Mouse (Mus musculus) CD4-positive, CD25-positive, alpha-beta regulatory T cell, adult 4 months (primary cell): Measurements from ENCODE around the gene Zfp78. TPM values are rescaled to one million over a fixed set of nuclear protein-coding genes. Genes with fewer than 3 reads are reported as not detected.
A peak's percentile ranks its signal among the peaks of the same experiment; 100 is the strongest.

Experiments used
- ATAC-seq: one replicate; pipeline ENCODE4 v1.8.0; 2017
- polyA plus RNA-seq, 2 experiments: library from polyadenylated mRNA; unstranded; fragments of 100-300 nt; shearing (Covaris generic); gene quantifications; one replicate each; pipeline ENCODE4 v1.2.1; 2017

The Zfp78 gene
- polyA plus RNA-seq, 2 experiments from 2014 or later: 4.0 to 5.1 TPM

DNA sequence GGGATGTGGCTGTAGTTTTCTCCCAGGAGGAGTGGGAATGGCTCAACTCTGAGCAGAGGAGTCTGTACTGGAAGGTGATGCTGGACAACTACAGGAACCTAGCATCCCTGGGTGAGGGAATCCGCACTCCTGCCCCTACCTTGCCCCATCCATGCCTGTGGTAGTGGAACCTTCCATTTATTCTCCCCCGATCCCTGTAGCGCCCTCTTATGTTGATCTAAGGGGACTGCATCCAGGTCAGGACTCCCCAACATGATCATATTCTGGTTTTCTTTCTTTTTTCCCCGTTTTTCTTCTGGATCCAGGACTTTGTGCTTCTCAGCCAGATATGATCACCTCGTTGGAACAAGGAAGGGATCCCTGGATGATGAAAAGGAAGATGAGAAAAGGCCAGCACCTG, 26.4 kb downstream of the Zfp78 start:
- ATAC-seq: no peak

DNA sequence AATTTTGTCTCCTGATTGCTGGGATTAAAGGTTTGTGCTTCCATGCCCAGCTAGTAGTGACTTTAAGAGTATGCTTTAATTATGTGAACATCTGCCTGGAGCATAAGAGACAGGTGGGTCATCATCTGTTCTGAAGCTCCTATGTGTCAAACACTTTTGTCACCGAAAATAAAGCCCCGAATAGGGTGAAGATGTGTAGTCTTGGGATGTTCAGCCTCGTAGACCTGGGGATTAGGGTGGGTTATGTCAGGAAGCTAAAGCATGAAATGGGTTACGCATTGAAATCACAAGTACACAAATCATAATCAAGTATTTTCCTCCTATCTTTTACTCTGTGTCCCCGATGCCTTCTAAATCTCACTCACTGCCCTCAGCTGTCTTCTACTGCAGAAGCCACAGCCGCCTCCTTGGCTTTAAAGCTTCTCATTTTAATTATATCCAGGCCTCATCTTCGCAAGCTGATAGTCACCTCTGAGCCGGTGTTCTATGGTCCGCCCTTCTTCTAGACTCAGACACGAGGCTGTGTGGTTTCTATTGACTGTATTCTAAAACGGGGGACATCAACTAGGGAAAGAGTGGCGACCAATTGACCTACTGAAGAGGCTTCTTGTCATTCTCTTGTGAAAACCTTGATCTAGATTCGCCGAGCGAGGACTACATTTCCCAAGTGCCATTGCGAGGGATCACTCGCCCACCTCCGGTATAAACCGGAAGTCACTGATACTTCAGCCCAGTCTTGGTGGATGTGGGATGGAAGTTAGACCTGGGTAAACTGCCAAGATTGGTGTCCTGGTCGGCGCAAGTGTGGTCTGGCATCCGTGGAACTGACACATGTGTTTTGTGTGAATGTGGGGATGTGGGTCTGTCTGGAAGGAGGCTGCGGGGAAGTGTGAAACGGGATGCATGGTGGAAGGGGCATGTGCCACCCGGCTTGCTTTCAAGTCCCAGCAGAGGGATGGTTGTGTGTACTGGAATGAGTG, 35.2 kb downstream of the Zfp78 start, which contains the start of gene Smim17:
TSS of gene Smim17 (plus strand) at position 720 of the 980 bp plus-strand sequence.
- ATAC-seq: peak; percentile 99

DNA sequence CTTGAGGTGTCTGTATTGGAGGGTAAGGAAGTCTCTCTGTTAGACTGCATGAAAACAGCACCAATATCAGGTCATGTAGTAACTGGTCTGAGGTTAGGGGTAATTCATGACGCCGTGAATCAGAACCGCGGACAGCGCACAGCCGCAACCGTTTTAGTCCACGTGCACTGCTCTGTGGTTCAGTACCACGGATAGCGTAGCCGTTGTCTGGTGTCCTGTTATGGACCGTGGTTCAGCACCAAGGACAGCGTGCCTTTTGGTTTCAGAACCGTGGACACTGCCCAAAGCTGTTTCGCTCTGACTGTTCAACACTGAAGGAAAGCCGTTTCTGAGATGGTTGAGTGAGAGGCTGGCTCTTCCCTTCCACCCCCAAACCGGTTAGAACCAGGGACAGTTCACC, 47.0 kb downstream of the Zfp78 start, which contains the start of gene Gm20715:
TSS of gene Gm20715 (plus strand) at position 235 of the 400 bp plus-strand sequence.
- peak; percentile 80 for ATAC-seq

DNA sequence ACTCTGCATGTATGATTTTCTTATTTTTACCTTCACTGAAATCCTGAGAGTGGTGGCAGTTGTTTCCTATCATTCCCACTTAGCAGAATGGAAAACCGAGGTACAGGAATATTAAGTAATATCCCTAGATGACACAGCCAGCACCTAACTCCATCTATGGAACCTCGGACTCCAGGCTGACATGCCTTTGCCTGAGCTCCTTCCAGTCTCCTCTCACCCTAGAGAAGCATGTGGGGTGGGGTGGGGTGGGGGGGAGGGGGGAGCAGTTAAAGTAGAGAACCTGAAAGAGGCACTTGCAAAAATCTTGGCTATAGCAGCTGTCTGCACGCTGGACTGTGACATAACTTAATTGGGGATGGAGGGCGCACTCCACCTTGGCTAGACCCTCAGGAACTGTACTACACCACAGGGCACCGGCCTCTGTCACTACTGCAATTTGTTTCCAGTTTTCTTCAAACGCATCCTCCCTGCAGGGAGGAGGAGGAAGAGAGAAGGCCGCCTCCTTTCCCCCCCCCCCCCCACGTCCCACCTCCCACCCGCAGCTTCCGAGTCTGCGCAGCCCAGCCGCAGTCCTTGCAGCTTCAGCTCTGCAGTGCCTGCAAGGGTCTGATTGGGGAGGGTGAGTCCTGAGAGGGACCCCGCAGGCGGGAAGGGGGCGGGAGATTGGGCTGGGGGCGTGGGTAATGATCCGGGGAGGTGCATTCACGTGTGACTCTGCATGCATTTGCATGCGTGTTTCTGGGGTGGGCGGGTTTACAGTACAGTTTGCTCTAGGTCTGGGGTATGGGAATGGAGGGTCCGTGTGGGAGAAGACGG, 51.8 kb downstream of the Zfp78 start:
- ATAC-seq: no peak

DNA sequence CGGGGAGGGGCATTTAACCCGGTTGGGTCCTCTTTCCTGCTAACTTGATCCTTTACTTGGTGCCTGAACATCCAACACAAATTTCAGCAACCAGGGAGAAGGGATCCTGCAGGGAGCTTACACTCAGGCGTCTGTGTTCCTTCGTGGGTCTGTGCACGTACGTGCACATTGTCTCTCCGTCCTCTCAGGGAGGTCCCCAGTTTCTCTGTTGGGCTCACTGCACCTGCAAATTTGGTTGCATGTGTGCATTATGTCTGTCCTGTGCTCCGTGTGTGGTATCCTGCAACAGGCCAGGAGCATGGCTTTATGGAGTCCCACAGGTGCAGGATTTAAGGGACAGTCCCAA, 52.3 kb downstream of the Zfp78 start:
- ATAC-seq: no peak

DNA sequence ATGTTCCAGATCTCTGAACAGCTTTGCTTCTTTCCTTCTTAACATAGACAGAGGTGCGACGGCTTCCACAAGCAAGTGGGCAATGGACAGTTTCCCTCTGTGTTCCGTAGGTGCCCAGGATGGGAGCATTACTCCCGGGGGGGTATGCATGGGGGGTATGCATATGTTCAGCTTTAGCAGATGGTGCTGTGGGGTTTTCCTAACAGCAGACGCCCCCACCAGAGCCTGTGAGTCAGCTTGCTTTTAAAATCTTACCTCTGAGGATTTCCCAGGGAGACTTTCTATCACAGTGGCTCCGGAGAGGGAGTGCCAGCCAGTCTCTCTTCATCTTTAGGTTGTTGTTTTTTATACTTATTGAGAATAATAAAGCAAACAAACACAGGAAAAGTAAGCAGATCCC, 56.8 kb downstream of the Zfp78 start:
- ATAC-seq: no peak

DNA sequence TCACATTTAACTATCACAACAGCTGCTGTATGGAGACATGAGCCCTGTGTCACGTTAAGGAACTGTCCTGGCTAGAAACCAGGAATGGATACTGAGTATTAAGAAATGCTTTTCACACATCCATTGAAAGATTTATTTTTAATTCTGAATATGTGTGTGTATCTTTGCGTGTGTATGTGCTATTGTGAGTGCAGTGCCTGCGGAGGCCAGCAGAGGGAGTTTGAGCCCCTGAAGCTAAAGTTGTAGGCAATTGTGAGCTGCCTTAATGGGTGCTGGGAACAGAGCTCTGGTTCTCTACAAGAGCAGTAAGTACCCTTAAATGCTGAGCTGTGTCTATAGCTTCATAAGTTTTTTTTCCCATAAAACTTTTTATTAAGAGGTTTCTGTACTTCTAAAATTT, 66.3 kb downstream of the Zfp78 start:
- no peak for ATAC-seq

DNA sequence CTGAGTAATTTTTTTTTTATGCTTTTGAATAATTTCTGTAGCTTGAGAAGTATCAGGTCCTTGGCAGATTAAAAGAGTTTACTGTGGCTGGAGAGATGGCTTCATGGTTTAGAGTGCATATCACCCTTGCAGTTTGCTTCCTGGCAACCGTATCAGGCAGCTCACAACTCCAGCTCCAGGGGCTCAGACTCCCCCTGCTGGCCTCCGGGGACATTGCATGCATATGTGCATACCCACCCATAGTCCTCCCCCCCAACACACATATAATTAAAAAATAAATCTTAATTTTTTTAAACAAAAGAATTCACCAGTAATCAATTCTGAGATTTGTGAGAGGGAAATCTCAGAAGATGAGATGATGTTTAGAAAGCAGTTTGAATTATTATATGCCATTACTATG, 67.3 kb downstream of the Zfp78 start:
- peak; percentile 77 for ATAC-seq

Other genes with a start within 250 kb of the Zfp78 start
- 1 to 10 TPM; 6.7 to 6.9 TPM for gene Zfp787, start 207.3 kb upstream of the Zfp78 start, polyA plus RNA-seq
- 10 to 100 TPM in 1 of 2 experiments, 1 to 10 TPM in 1; 5.6 to 10.6 TPM for gene Zfp444, start 191.1 kb upstream of the Zfp78 start, polyA plus RNA-seq
- not detected for gene Galp, start 166.2 kb upstream of the Zfp78 start, polyA plus RNA-seq
- not detected for gene Zscan5b, start 141.0 kb upstream of the Zfp78 start, polyA plus RNA-seq
- not detected for gene Epp13, start 110.6 kb upstream of the Zfp78 start, polyA plus RNA-seq
- 1 to 10 TPM; 6.4 to 7.6 TPM for gene Zfp667, start 76.7 kb upstream of the Zfp78 start, polyA plus RNA-seq
- 1 to 10 TPM in 1 of 2 experiments, under 1 TPM in 1; 0.94 to 1.4 TPM for gene Zfp583, start 32.0 kb upstream of the Zfp78 start, polyA plus RNA-seq
- under 1 TPM; 0.11 to 0.39 TPM for gene Gm3854, start 19.5 kb upstream of the Zfp78 start, polyA plus RNA-seq
- 1 to 10 TPM; 4.0 to 5.5 TPM for gene Zfp28, start 20.0 kb downstream of the Zfp78 start, polyA plus RNA-seq
- gene Smim17, start 35.4 kb downstream of the Zfp78 start, polyA plus RNA-seq: not detected
- gene Gm20715, start 47.0 kb downstream of the Zfp78 start, polyA plus RNA-seq: not detected
- not detected for gene Olfr1344, start 75.4 kb downstream of the Zfp78 start, polyA plus RNA-seq
- under 1 TPM in 1 of 2 experiments, not detected in 1; 0.05 TPM for gene Olfr1336, start 92.9 kb downstream of the Zfp78 start, polyA plus RNA-seq
- gene Olfr1346, start 103.8 kb downstream of the Zfp78 start, polyA plus RNA-seq: not detected
- gene Olfr5, start 123.7 kb downstream of the Zfp78 start, polyA plus RNA-seq: not detected
- not detected for gene Olfr1347, start 136.5 kb downstream of the Zfp78 start, polyA plus RNA-seq
- gene Olfr1348, start 145.5 kb downstream of the Zfp78 start, polyA plus RNA-seq: not detected
- under 1 TPM in 1 of 2 experiments, not detected in 1; 0.09 TPM for gene Olfr1349, start 159.7 kb downstream of the Zfp78 start, polyA plus RNA-seq
- not detected for gene Olfr1350, start 201.6 kb downstream of the Zfp78 start, polyA plus RNA-seq